Mouse (Mus musculus) erythroblast, embryonic 14.5 days (primary cell): ENCODE data around the gene Mtx1. TPM values are rescaled to one million over a fixed set of nuclear protein-coding genes. Genes with fewer than 3 reads are reported as not detected.

ENCODE experiments used
- H3K27me3 ChIP-seq: 2 replicates; pipeline ENCODE4 v1.6.1; 2012; ENCODE audit warnings: inconsistent platforms; ENCODE audit not compliant: control insufficient read depth
- H3K36me3 ChIP-seq: 2 replicates; pipeline ENCODE4 v1.6.1; 2012; ENCODE audit warnings: mild to moderate bottlenecking, inconsistent platforms; ENCODE audit not compliant: control insufficient read depth
- H3K4me1 ChIP-seq: 2 replicates; pipeline ENCODE4 v1.6.1; 2012; ENCODE audit warnings: inconsistent platforms; ENCODE audit not compliant: control insufficient read depth
- H3K4me3 ChIP-seq: replicated peaks from 2 replicates; pipeline ENCODE3; 2012; ENCODE audit warnings: moderate library complexity, mild to moderate bottlenecking, inconsistent platforms
- H3K9me3 ChIP-seq: 2 replicates; pipeline ENCODE4 v1.6.1; 2012; ENCODE audit warnings: low read length, inconsistent platforms, mixed read lengths; ENCODE audit not compliant: control insufficient read depth
- GATA1 ChIP-seq: IDR thresholded peaks from 2 replicates; pipeline ENCODE4 v1.6.1; 2012; ENCODE audit warnings: low read length, inconsistent platforms, mixed read lengths
- TAL1 ChIP-seq: IDR thresholded peaks from 3 replicates; pipeline ENCODE4 v1.6.1; 2012; ENCODE audit warnings: low read length, inconsistent platforms, mixed read lengths
- polyA plus RNA-seq: library from polyadenylated mRNA; stranded (reverse); fragments of >175 nt; gene quantifications from 2 replicates; pipeline ENCODE4 v1.2.3, GENCODE M21; 2012

Mtx1 gene
- polyA plus RNA-seq, 1 experiment = 31.7 TPM

DNA sequence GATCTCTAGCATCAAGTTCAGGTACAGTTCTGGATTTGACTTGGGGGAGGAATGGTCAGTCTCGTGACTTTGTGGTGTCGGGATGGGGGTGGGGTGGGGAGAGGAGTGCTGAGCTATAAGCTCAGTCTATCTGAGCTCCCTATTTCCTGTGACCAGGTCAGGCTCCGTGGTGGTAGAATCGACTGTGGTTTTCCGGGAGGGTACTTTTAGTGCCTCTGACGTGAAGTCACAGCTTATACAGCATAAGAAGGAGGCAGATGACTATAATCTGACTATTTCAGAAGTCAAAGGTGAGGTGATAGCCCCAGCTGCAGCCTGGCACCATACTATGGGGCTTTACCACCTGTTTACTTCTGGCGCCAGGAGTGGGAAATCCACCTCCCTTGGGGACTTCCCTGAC is 4.5 kb upstream of the Mtx1 start:
- peaks cover 59% of the 10 kb centered on the region for H3K27me3 ChIP-seq
- H3K36me3 ChIP-seq = no peaks in the 10 kb centered on the region
- H3K4me1 ChIP-seq = peaks cover 19% of the 10 kb centered on the region
- TF ChIP-seq GATA1 = no peak
- TF ChIP-seq TAL1 = no peak
- H3K4me3 ChIP-seq = no peak overlapping the region
- H3K9me3 ChIP-seq = no peaks in the 10 kb centered on the region

GRCm38 (mm10) chr3:89230561-89230960 is 3.7 kb upstream of the Mtx1 start:
- no peak for TF ChIP-seq GATA1
- no peak for TF ChIP-seq TAL1
- H3K4me1 ChIP-seq = peaks cover 19% of the 10 kb centered on the region
- peaks cover 66% of the 10 kb centered on the region for H3K27me3 ChIP-seq
- H3K9me3 ChIP-seq = no peaks in the 10 kb centered on the region; the same call in 1 of the 2 replicates
- H3K36me3 ChIP-seq = no peaks in the 10 kb centered on the region
- H3K4me3 ChIP-seq = no peak overlapping the region

- peaks cover 19% of the 10 kb centered on the region for H3K4me1 ChIP-seq
- no peaks in the 10 kb centered on the region for H3K36me3 ChIP-seq
- H3K4me3 ChIP-seq = no peak overlapping the region
- peaks cover 76% of the 10 kb centered on the region for H3K27me3 ChIP-seq
- TF ChIP-seq GATA1 = no peak
- TF ChIP-seq TAL1 = no peak
- no peaks in the 10 kb centered on the region; the same call in 1 of the 2 replicates for H3K9me3 ChIP-seq
These were observed 2.4 kb upstream of the Mtx1 start for GRCm38 (mm10) chr3:89229276-89229675.

DNA sequence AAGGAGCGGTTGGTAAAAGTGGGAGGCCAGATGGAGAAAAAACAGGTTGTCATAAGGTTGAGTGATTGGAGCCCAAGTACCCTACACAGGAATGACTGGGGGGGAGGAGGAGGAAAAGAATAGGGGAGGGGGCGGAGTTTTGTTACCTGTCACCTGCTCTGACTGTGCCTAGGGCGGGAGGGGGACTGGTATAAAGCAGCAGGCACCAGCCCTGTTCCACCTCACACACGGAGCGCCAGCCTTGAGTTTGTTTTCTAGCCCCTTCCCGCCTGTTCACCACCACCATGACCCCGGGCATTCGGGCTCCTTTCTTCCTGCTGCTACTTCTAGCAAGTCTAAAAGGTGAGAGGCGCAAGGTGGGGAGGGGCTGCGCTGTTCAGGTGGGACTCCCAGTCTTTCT is 1.9 kb upstream of the Mtx1 start, which contains the start of gene Muc1:
Muc1 (plus strand) TSS at position 222 of the 400 bp plus-strand sequence.
- Histone ChIP-seq H3K36me3 (no peaks in the 10 kb centered on the region), H3K4me1 (peaks cover 19% of the 10 kb centered on the region), H3K4me3 (peak within 1 kb of the TSS; percentile 58), H3K27me3 (peaks cover 80% of the 10 kb centered on the region), H3K9me3 (no peaks in the 10 kb centered on the region; the same call in 1 of the 2 replicates)
- no peak for TF ChIP-seq TAL1
- no peak for TF ChIP-seq GATA1

DNA sequence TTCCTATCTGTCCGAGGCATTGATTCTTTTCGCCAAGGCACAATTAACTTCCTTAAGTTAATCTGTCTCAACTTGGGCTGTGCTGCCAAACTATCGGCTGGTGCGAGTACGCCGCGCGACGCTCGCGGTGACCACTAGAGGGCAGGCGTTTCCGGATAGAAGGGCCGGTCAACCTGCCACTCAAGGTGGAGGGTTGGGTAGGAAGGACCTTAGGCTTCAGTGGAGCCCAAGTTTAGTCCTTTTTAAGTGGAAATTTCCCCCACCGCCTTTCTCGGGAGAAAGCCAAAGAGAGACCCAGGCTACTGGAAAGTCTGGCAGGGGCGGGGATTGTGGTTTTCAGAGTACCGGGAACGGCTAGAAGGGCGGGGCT is 1.3 kb upstream of the Mtx1 start:
- peaks cover 18% of the 10 kb centered on the region for H3K4me1 ChIP-seq
- peak overlapping the region; percentile 58 for H3K4me3 ChIP-seq
- TF ChIP-seq TAL1 (no peak), GATA1 (no peak)
- peaks cover 84% of the 10 kb centered on the region for H3K27me3 ChIP-seq
- H3K36me3 ChIP-seq = no peaks in the 10 kb centered on the region
- H3K9me3 ChIP-seq = no peaks in the 10 kb centered on the region; the same call in 1 of the 2 replicates

DNA sequence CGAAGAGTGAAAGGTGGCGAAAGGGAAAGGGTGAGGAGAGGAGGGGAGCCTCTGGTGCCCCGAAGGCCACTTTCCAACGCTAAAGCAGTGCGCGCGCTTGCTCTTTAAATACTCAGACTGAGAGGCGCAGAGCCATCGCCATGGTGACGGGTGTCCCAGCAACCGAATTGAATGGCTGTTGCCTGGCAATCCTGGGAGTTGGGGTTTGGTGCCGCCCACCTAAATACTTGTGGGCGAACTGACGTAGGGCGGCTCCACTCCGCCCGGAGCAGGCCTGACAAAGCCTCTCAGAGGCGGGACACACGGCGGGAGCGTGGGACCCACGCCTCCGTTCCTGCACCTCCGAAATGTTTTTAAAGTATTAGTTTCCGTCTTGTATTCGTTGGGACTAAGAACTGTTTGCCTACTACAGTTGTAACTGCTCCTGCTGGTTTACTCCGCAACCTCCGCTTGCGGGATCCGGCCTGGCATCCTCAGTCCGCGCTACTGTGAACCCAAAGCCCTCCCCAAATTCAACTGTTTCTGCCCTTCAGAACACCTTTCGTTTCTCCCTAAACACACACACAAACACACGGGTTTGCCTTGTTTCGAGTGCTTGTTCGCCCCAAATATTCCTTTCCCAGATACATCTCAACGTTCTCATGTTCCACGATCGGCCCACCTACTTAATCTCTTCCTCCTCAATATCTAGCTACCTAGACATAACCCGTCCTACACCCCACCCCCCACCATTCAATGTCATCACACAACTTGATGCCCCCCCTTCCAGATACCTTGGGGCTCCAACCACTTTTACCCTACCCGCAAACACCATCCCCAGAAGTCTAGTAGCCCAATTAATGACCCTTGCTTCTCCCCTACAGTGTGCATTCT is 655 bp upstream of the Mtx1 start:
- no peaks in the 10 kb centered on the region for H3K36me3 ChIP-seq
- H3K4me3 ChIP-seq = peak overlapping the region; percentile 58
- peaks cover 18% of the 10 kb centered on the region for H3K4me1 ChIP-seq
- H3K9me3 ChIP-seq = no peaks in the 10 kb centered on the region; the same call in 1 of the 2 replicates
- H3K27me3 ChIP-seq = peaks cover 90% of the 10 kb centered on the region
- no peak for TF ChIP-seq TAL1
- no peak for TF ChIP-seq GATA1

DNA sequence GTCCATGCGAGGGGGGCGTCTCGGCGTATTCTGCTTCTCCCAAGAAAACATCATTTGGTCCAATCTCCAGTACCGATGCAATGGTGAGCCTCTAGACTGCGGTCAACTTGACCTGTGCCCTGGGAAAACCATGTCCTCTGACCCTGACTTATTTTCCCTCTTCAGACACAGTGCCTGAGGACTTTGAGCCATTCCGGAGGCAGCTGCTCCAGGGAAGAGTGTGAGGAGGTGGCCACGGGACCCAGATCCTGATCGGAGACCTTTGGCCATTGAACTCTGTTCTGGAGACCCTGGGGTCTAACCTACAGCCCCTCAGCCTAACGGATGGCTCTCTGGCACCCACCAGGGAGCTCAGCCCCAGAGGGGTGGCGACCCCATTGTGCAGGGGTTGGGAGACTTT is 527 bp downstream of the Mtx1 start:
- peaks cover 82% of the 10 kb centered on the region for H3K27me3 ChIP-seq
- no peaks in the 10 kb centered on the region for H3K36me3 ChIP-seq
- H3K4me1 ChIP-seq = peaks cover 18% of the 10 kb centered on the region
- no peak for TF ChIP-seq TAL1
- TF ChIP-seq GATA1 = no peak
- no peak overlapping the region for H3K4me3 ChIP-seq
- H3K9me3 ChIP-seq = no peaks in the 10 kb centered on the region; the same call in 1 of the 2 replicates

GRCm38 (mm10) chr3:89225918-89226317 is 970 bp downstream of the Mtx1 start:
- Histone ChIP-seq H3K4me3 (no peak overlapping the region), H3K27me3 (peaks cover 78% of the 10 kb centered on the region)
- TF ChIP-seq TAL1 (no peak), GATA1 (no peak)

DNA sequence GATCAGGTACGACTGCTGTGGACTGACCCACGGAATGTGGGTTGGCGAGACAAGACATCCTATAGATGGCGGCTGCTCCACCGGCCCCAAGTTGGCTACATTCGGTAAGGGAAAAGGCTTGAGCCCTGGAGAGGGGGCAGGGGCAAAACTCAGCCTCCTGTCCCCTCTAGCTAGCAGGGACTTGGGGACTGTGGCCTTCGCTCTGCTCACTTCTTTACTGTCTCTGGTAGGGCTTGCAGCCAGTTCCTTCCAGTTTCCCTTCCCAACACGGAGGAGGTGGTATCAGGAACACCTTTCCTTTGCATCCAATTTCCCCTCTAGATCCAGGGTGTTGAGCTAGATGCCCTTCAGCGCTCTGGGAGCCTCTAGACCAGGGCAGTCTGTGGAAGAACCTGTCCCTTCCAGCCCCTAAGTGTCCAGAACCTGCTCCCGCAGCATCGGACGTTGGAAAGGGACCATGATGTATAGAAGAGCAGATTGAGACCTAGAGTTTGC is 1.5 kb downstream of the Mtx1 start:
- peaks cover 72% of the 10 kb centered on the region for H3K27me3 ChIP-seq
- H3K4me1 ChIP-seq = peaks cover 18% of the 10 kb centered on the region
- H3K36me3 ChIP-seq = no peaks in the 10 kb centered on the region
- no peaks in the 10 kb centered on the region; the same call in 1 of the 2 replicates for H3K9me3 ChIP-seq
- H3K4me3 ChIP-seq = no peak overlapping the region
- no peak for TF ChIP-seq TAL1
- no peak for TF ChIP-seq GATA1

More at GRCm38 (mm10) chr3:89225918-89226317, 970 bp downstream of the Mtx1 start:
- H3K36me3 ChIP-seq = no peaks in the 10 kb centered on the region
- no peaks in the 10 kb centered on the region; the same call in 1 of the 2 replicates for H3K9me3 ChIP-seq
- peaks cover 18% of the 10 kb centered on the region for H3K4me1 ChIP-seq
